Mouse (Mus musculus) heart, embryonic 10.5 days (tissue): ENCODE results near the gene Tgfbr3. TPM values are rescaled to one million over a fixed set of nuclear protein-coding genes. Genes with fewer than 3 reads are reported as not detected.
A peak's percentile ranks its signal among the peaks of the same experiment; 100 is the strongest.

Experiments
- DNase-seq: peaks from one replicate; pipeline ENCODE4 v3.0.0-alpha.2; 2017; ENCODE audit warnings: low spot score
- H3K27ac ChIP-seq: fragments of 300-500 bp; sonication (generic); 2 replicates; pipeline ENCODE4 v1.5.1; 2016; ENCODE audit warnings: mild to moderate bottlenecking
- H3K27me3 ChIP-seq: fragments of 300-500 bp; sonication (generic); 2 replicates; pipeline ENCODE4 v1.6.1; 2016; ENCODE audit warnings: mild to moderate bottlenecking; ENCODE audit not compliant: poor library complexity, insufficient read depth, severe bottlenecking
- H3K36me3 ChIP-seq: fragments of 300-500 bp; sonication (generic); 2 replicates; pipeline ENCODE4 v1.6.1; 2016; ENCODE audit warnings: mild to moderate bottlenecking, moderate library complexity
- H3K4me1 ChIP-seq: fragments of 300-500 bp; sonication (generic); 2 replicates; pipeline ENCODE4 v1.6.1; 2016; ENCODE audit warnings: mild to moderate bottlenecking
- H3K4me3 ChIP-seq: fragments of 300-500 bp; sonication (generic); 2 replicates; pipeline ENCODE4 v1.5.1; 2016; ENCODE audit warnings: mild to moderate bottlenecking, moderate library complexity
- H3K9me3 ChIP-seq: fragments of 300-500 bp; sonication (generic); 2 replicates; pipeline ENCODE4 v1.6.1; 2016; ENCODE audit warnings: mild to moderate bottlenecking, moderate library complexity
- WGBS: fragments of 180-500 bp; shearing (Covaris S2); methylation state at CpG from one replicate; pipeline ENCODE4 v1.1.7; 2016; 5-methylcytosine and 5-hydroxymethylcytosine counted together
- polyA plus RNA-seq: library from polyadenylated mRNA; unstranded; fragments of >200 nt; fragmentation: Nextera tagmentation; extraction: Ambion mirVana; gene quantifications from 2 replicates; pipeline ENCODE4 v1.2.1, GENCODE M21; 2016

Gene Tgfbr3
- polyA plus RNA-seq, 1 experiment from 2014 or later: 36.7 TPM

DNA sequence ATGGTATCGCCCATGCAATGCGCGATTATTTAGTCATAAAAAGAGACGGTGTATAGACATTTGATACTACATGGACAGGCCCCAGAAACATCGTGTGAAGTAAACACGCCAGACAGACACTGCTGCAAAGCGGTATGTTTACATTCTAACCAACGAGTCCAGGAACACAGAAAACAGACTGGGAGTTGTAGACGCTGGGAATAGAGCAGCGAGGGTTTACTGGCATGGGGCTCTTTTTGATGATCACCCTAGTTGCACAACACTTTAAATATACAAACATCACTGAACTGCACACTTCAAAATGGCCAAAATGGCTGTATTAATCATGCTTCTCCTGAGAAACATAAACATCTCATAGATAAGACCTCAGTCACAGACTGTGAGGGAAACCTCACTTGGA, 100.9 kb downstream of the Tgfbr3 start:
- Histone ChIP-seq H3K4me1 (peaks cover 18% of the 10 kb centered on the region), H3K27me3 (peaks cover 10% of the 10 kb centered on the region; the same call in 1 of the 2 replicates), H3K4me3 (no peak overlapping the region), H3K9me3 (no peaks in the 10 kb centered on the region), H3K36me3 (peaks cover 11% of the 10 kb centered on the region), H3K27ac (no peak overlapping the region)
- 81% methylated on average over 10 of the region's 10 CpGs for WGBS
- no peak for DNase-seq

DNA sequence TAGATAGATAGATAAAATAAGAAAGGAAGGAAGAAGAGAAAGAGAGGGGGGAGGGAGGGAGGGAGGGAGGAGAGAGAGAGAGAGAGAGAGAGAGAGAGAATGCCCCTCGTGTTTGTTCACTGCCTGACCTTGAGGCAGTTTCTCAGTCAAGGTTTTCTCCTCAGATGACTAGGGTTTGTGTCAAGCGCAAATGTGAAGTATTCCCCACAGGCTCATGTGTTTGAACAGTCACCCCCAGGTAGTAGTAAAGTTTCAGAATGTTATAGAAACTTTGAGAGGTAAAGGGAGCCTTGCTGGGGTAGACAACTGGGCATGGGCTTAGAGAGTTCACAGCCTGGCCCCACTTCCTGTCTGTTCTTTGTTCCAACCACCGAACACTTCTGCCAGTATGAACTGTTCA, 103.2 kb downstream of the Tgfbr3 start:
- H3K4me1 ChIP-seq: peaks cover 32% of the 10 kb centered on the region
- no peak overlapping the region for H3K27ac ChIP-seq
- WGBS: 86% methylated on average over 3 of the region's 3 CpGs
- 0 out of 2 replicates have a peak, but pooled peaks cover 4% of the 10 kb centered on the region for H3K36me3 ChIP-seq
- DNase-seq: no peak
- H3K27me3 ChIP-seq: peaks cover 10% of the 10 kb centered on the region; the same call in 1 of the 2 replicates
- H3K4me3 ChIP-seq: no peak overlapping the region
- H3K9me3 ChIP-seq: no peaks in the 10 kb centered on the region

DNA sequence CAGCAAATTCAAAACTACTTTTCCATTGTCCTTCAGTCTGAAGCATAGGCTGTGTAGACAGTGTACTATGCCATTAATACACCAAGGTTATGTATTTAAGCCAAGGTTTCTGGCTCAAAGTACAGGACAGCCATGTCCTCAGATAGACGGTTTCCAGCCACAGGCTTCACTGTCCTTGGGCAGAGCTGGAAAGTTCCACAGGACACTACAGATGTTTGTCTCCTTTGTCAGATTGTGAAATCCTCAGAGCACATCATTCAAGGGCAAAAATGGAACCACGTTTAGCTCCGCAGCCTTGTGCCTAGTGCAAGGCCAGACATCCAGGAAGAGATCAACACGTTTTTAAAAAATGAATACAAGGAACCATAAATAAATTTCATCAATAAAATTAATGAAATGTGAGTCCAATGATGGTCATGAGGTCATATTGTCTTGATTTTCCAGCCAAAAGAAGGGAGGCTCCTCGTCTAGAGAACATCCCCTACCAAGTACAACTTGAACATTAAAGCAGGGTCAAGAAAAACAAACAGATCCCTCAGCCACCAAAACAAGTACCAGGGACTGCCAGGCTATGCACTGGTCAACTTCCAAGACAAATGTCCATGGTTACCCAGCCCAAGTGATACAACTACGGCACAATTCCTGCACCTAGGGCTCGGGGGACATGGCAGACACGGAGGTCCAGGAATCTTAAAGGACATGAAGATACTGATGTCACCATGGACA, 105.1 kb downstream of the Tgfbr3 start:
- no peak for DNase-seq
- peak overlapping the region; percentile 59 for H3K27ac ChIP-seq
- 85% methylated on average over 8 of the region's 8 CpGs for WGBS
- peaks cover 10% of the 10 kb centered on the region; the same call in 1 of the 2 replicates for H3K27me3 ChIP-seq
- H3K4me3 ChIP-seq: no peak overlapping the region
- H3K9me3 ChIP-seq: no peaks in the 10 kb centered on the region
- peaks cover 34% of the 10 kb centered on the region for H3K4me1 ChIP-seq
- no peaks in the 10 kb centered on the region for H3K36me3 ChIP-seq

DNA sequence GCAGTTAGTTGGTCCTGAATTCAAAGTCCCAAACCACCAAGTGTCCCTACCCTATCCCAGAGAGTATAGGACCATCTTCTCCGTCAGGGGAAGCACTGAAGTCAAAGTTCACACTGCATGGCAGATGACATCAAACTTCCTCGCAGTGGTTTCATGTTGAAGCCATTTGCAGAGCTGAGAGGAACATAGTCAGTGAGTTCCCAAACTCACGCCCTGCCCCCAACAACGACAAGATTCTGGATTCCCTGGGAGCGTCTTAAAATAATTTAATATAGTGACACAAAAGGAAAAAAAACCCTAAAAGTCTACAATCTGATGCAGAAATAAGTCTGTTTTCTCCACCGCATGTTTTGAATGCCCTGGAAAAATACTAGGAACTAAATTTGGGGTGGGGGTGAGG, 105.9 kb downstream of the Tgfbr3 start:
- no peak for DNase-seq
- H3K36me3 ChIP-seq: no peaks in the 10 kb centered on the region
- H3K27ac ChIP-seq: peak overlapping the region; percentile 59; the same call in 1 of the 2 replicates
- WGBS: 64% methylated on average over 6 of the region's 6 CpGs
- H3K4me3 ChIP-seq: no peak overlapping the region
- peaks cover 10% of the 10 kb centered on the region; the same call in 1 of the 2 replicates for H3K27me3 ChIP-seq
- H3K4me1 ChIP-seq: peaks cover 38% of the 10 kb centered on the region
- H3K9me3 ChIP-seq: no peaks in the 10 kb centered on the region

DNA sequence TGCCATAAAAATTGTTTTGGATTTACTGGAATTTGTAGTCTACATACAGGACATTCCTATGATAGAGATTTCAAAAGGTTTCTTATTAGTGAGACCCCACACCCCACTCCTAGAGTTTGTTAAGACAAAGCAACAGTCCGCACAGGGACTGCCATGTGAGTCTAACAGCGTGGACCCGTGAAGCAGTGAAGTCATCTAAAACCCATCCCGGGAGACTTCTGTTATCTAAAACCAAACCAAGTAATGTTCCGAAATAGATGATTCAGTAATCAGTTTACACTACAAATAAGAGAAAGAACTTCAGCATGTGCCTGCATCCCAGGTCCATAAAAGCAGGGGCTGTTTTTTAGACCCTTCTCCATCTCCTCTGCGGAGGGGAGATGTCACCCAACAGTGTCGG, 106.7 kb downstream of the Tgfbr3 start:
- Histone ChIP-seq H3K36me3 (no peaks in the 10 kb centered on the region), H3K4me3 (no peak overlapping the region), H3K4me1 (peaks cover 40% of the 10 kb centered on the region), H3K27me3 (peaks cover 10% of the 10 kb centered on the region; the same call in 1 of the 2 replicates), H3K27ac (no peak overlapping the region), H3K9me3 (no peaks in the 10 kb centered on the region)
- 75% methylated on average over 7 of the region's 7 CpGs for WGBS
- DNase-seq: no peak

DNA sequence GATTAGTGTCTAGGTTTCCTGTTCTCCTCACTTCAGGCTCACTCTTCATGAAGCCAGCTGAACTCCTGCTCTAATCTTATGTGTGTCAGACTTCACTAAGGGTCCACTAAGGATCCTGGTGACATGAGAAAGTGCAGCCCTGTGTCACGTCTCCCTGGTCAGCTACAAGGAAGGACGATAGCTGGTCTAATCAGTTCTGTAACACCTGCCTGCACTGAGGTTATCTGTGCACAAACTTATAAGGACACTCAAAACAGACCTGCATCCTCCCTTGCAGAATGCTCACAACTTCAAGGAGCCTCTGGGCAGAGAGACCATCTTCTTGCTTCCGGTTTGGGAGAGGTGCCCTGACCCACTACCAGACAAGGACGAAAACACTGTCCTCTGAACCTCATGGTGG, 107.6 kb downstream of the Tgfbr3 start:
- Histone ChIP-seq H3K9me3 (no peaks in the 10 kb centered on the region), H3K4me3 (no peak overlapping the region), H3K27me3 (peaks cover 10% of the 10 kb centered on the region; the same call in 1 of the 2 replicates), H3K27ac (no peak overlapping the region), H3K4me1 (peaks cover 47% of the 10 kb centered on the region), H3K36me3 (peaks cover 4% of the 10 kb centered on the region; the same call in 1 of the 2 replicates)
- no peak for DNase-seq
- 39% methylated on average over 4 of the region's 4 CpGs for WGBS

DNA sequence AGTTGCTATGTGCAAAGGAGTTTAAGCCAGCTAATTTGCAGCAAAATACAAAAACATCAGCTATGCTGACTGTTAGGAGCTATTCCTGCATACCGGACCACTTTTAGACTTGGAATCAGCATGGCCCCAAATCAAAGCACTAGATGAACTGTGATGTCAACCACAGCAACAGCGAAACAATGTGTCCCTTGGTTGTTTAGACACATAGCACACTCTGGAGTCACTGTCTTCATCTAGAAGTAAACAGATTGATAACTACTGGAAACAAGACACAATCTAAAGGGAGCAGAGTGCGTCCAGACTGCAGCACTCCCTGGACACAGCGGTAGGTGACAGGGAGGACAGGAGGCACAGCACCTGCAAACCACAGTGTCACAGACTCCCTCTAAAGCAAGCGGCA, 110.2 kb downstream of the Tgfbr3 start:
- no peak for DNase-seq
- H3K27me3 ChIP-seq: no peaks in the 10 kb centered on the region
- WGBS: 88% methylated on average over 5 of the region's 5 CpGs

DNA sequence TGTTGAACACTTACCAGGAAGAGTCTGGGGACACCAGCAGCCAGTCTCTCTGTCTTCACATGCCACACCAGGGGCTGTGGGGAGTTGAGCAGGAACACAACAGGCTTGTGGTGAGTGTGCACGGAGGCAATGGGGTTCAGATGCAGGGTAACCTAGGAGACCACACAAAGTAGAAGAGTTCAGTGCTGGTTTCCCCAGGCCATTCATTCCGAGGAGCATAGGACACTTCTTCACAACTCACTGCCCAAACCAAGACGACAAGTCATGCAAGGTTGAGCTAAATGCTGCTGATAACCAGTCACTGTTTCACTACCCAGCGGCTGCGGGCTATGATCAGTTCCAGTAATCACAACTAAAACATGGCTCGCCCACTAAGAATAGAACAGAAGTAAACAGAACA, 111.6 kb downstream of the Tgfbr3 start:
- no peak overlapping the region for H3K27ac ChIP-seq

More for the DNA sequence above, 110.2 kb downstream of the Tgfbr3 start:
- peaks cover 8% of the 10 kb centered on the region; the same call in 1 of the 2 replicates for H3K36me3 ChIP-seq
- peaks cover 39% of the 10 kb centered on the region for H3K4me1 ChIP-seq
- no peaks in the 10 kb centered on the region for H3K9me3 ChIP-seq
- no peak overlapping the region for H3K4me3 ChIP-seq
- H3K27ac ChIP-seq: peak overlapping the region; percentile 29; the same call in 1 of the 2 replicates

DNA sequence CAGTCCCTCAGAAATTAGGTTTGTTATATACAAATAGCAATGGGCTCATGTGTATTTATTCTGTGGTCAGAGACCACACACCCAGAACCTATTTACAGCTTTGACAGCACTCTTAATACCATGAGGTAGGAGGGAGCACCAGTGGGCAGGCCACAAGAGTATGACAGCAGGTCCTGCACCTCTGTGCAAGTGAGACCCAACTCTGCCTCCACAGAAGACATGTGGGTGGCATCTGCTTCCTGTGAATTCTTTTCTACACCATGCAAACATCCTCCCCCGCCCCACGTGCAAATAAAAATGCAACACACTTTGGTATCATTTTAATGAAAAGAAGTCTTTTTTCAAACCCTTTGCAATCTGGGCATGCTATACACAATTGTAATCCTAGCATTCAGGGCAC, 112.2 kb downstream of the Tgfbr3 start:
- WGBS: 82% methylated on average over 2 of the region's 2 CpGs
- H3K9me3 ChIP-seq: no peaks in the 10 kb centered on the region
- H3K4me1 ChIP-seq: peaks cover 30% of the 10 kb centered on the region
- H3K27me3 ChIP-seq: no peaks in the 10 kb centered on the region
- no peak overlapping the region for H3K27ac ChIP-seq
- H3K4me3 ChIP-seq: no peak overlapping the region
- peaks cover 12% of the 10 kb centered on the region; the same call in 1 of the 2 replicates for H3K36me3 ChIP-seq
- no peak for DNase-seq

More for the DNA sequence above, 111.6 kb downstream of the Tgfbr3 start:
- Histone ChIP-seq H3K27me3 (no peaks in the 10 kb centered on the region), H3K4me3 (no peak overlapping the region), H3K4me1 (peaks cover 26% of the 10 kb centered on the region), H3K9me3 (no peaks in the 10 kb centered on the region), H3K36me3 (peaks cover 12% of the 10 kb centered on the region; the same call in 1 of the 2 replicates)
- no peak for DNase-seq
- 52% methylated on average over 6 of the region's 6 CpGs for WGBS

DNA sequence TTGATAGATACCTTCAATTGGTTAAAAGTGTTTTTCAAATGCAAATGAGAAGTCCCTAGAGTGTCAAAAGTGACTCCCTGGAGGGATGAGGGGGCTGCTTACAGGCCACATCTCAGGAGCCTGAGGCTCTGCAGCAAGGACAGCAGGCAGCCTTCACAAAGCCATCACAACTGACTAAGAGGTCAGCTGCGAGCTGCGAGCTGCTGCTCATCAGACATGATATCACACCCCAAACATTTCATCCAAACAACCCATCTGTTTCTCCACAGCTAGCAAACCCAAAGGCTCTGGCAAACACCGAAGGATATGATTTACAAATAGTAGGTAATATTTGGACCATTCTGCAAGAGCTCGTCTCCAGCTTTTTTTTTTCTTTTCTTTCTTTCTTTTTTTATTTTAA, 112.6 kb downstream of the Tgfbr3 start:
- peaks cover 12% of the 10 kb centered on the region; the same call in 1 of the 2 replicates for H3K36me3 ChIP-seq
- no peaks in the 10 kb centered on the region for H3K27me3 ChIP-seq
- H3K27ac ChIP-seq: no peak overlapping the region
- H3K4me1 ChIP-seq: peaks cover 26% of the 10 kb centered on the region
- H3K9me3 ChIP-seq: no peaks in the 10 kb centered on the region
- 46% methylated on average over 4 of the region's 4 CpGs for WGBS
- no peak overlapping the region for H3K4me3 ChIP-seq
- DNase-seq: no peak

DNA sequence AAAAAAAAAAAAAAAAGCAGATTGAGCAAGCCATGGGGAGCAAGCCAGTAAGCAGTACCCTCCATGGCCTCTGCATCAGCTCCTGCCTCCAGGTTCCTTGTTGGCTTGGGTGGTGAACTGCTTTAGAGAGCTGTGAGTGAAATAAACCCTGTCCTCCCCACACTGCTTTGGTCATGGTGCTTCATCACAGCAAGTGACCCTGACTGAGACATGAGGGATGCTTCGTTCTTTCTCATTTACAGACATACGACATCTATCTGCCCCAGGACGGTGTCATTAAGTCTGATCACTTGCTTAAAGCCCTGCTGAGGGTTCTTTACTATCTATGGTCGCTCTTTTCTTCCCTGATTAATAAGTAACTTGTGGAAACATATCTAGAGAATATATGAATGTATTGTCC, 113.2 kb downstream of the Tgfbr3 start:
- H3K27me3 ChIP-seq: no peaks in the 10 kb centered on the region
- 80% methylated on average over 4 of the region's 4 CpGs for WGBS
- H3K27ac ChIP-seq: no peak overlapping the region
- H3K4me1 ChIP-seq: peaks cover 20% of the 10 kb centered on the region
- peaks cover 12% of the 10 kb centered on the region; the same call in 1 of the 2 replicates for H3K36me3 ChIP-seq
- H3K4me3 ChIP-seq: no peak overlapping the region
- no peak for DNase-seq
- no peaks in the 10 kb centered on the region for H3K9me3 ChIP-seq

DNA sequence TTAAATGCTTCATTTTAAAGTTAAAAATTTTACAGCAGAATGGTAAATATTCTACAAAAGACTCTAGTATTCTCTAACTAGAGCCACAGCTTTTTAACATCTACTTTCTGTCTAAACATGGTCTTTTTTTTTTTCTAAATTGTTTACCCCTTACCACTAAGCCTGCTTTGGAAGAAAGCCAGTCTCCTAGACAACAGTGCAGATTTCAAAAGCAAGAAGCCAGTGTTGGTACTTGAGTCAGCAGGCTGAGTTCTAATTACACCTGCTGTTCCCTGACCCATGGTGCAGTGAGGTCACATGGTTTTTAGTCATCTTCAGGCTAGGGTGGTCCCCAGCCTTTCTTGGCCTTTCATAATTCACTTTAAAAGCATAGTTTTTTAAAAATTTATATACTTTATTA, 115.2 kb downstream of the Tgfbr3 start:
- H3K36me3 ChIP-seq: peaks cover 12% of the 10 kb centered on the region; the same call in 1 of the 2 replicates
- no peak for DNase-seq
- no peak overlapping the region for H3K4me3 ChIP-seq
- H3K4me1 ChIP-seq: peaks cover 26% of the 10 kb centered on the region
- no peak overlapping the region for H3K27ac ChIP-seq
- H3K9me3 ChIP-seq: no peaks in the 10 kb centered on the region
- H3K27me3 ChIP-seq: no peaks in the 10 kb centered on the region

DNA sequence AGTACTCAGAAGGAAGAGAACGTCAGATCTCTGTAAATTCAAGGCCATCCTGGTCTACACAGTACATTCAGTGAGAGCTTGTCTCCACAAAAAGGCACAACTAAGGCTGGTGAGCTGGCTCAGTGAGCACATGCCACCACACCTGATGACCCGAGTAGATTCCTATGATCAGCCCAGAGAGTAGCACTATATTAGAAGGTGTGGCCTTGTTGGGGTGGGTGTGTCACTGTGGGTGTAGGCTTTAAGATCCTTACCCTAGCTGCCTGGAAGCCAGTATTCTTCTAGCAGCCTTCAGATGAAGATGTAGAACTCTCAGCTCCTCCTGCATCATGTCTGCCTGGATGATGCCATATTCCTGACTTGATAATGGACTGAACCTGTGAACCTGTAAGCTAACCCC, 115.9 kb downstream of the Tgfbr3 start:
- no peak for DNase-seq
- Histone ChIP-seq H3K27ac (no peak overlapping the region), H3K4me1 (peaks cover 24% of the 10 kb centered on the region), H3K4me3 (no peak overlapping the region), H3K27me3 (no peaks in the 10 kb centered on the region), H3K9me3 (no peaks in the 10 kb centered on the region), H3K36me3 (peaks cover 12% of the 10 kb centered on the region; the same call in 1 of the 2 replicates)
- WGBS: 63% methylated on average over 2 of the region's 2 CpGs
